Mouse (Mus musculus): Measurements from ENCODE around the gene Stk4. TPM values are rescaled to one million over a fixed set of nuclear protein-coding genes. Genes with fewer than 3 reads are reported as not detected.
A peak's percentile ranks its signal among the peaks of the same experiment; 100 is the strongest.

The Stk4 gene
- polyA plus RNA-seq (2014; fragmentation: Nextera tagmentation; extraction: Ambion mirVana), result 26.5 and 31.4 TPM in 2 replicates

- peak within 1 kb of the TSS; percentile 70 for H3K27ac ChIP-seq (replicated peaks; ENCODE audit: low read depth, low read length)
- H3K9me3 ChIP-seq (replicated peaks; ENCODE audit: control insufficient read depth, low read length), result no peaks in the 10 kb centered on the region
- H3K4me3 ChIP-seq (ENCODE audit: low read depth, low read length), result peak within 1 kb of the TSS; percentile 92
- no peak; the same call in 1 of the 2 replicates for ATAC-seq (replicated peaks; ENCODE audit: insufficient number of reproducible peaks, low FRiP score, low TSS enrichment, low read depth)
- peak within 1 kb of the TSS; percentile 84 for H3K9ac ChIP-seq (replicated peaks; ENCODE audit: low read length)
- no peaks in the 10 kb centered on the region; the same call in 1 of the 2 replicates for H3K4me1 ChIP-seq (ENCODE audit: control insufficient read depth, insufficient read depth, low read length)
- under 1% methylated on average over 45 of the region's 45 CpGs for WGBS
- peak within 1 kb of the TSS; percentile 75 for H3K4me2 ChIP-seq (ENCODE audit: low read depth, low read length)
- DNase-seq (ENCODE audit: low spot score), result peak; percentile 54
- H3K27me3 ChIP-seq (ENCODE audit: control insufficient read depth, insufficient read depth, low read length), result no peaks in the 10 kb centered on the region
- no peaks in the 10 kb centered on the region for H3K36me3 ChIP-seq (replicated peaks; ENCODE audit: control insufficient read depth, insufficient read depth, low read depth, low read length)
Observed at GRCm38 (mm10) chr2:164070142-164070764, at the start of gene Stk4. TSS of gene Stk4 (plus strand) at chr2:164070322.

- Histone ChIP-seq H3K4me3 (ENCODE audit: low read depth, low read length) (no peak overlapping the region), H3K27me3 (ENCODE audit: control insufficient read depth, insufficient read depth, low read length) (no peaks in the 10 kb centered on the region), H3K27ac (replicated peaks; ENCODE audit: low read depth, low read length) (no peak overlapping the region), H3K4me2 (ENCODE audit: low read depth, low read length) (no peak overlapping the region), H3K36me3 (replicated peaks; ENCODE audit: control insufficient read depth, insufficient read depth, low read depth, low read length) (peaks cover 2% of the 10 kb centered on the region; the same call in 1 of the 2 replicates), H3K4me1 (ENCODE audit: control insufficient read depth, insufficient read depth, low read length) (no peaks in the 10 kb centered on the region), H3K9me3 (replicated peaks; ENCODE audit: control insufficient read depth, low read length) (no peaks in the 10 kb centered on the region), H3K9ac (replicated peaks; ENCODE audit: low read length) (no peak overlapping the region)
- WGBS, result 60% methylated on average over 2 of the region's 2 CpGs
- DNase-seq (ENCODE audit: low spot score) (no peak), ATAC-seq (replicated peaks; ENCODE audit: insufficient number of reproducible peaks, low FRiP score, low TSS enrichment, low read depth) (no peak)
Observed at GRCm38 (mm10) chr2:164022104-164022503, 48.0 kb upstream of the Stk4 start.

GRCm38 (mm10) chr2:164025150-164025549 lies 45.0 kb upstream of the Stk4 start, which contains the start of gene Pabpc1l:
TSS of gene Pabpc1l (plus strand) at chr2:164025450.
- no peak for ATAC-seq (replicated peaks; ENCODE audit: insufficient number of reproducible peaks, low FRiP score, low TSS enrichment, low read depth)
- Histone ChIP-seq H3K9ac (replicated peaks; ENCODE audit: low read length) (no peak within 1 kb of the TSS), H3K9me3 (replicated peaks; ENCODE audit: control insufficient read depth, low read length) (no peaks in the 10 kb centered on the region), H3K27me3 (ENCODE audit: control insufficient read depth, insufficient read depth, low read length) (no peaks in the 10 kb centered on the region), H3K4me1 (ENCODE audit: control insufficient read depth, insufficient read depth, low read length) (no peaks in the 10 kb centered on the region), H3K27ac (replicated peaks; ENCODE audit: low read depth, low read length) (no peak within 1 kb of the TSS), H3K4me3 (ENCODE audit: low read depth, low read length) (no peak within 1 kb of the TSS), H3K4me2 (ENCODE audit: low read depth, low read length) (no peak within 1 kb of the TSS), H3K36me3 (replicated peaks; ENCODE audit: control insufficient read depth, insufficient read depth, low read depth, low read length) (no peaks in the 10 kb centered on the region)
- WGBS, result 82% methylated on average over 16 of the region's 16 CpGs
- DNase-seq (ENCODE audit: low spot score), result no peak

GRCm38 (mm10) chr2:164031147-164031546 lies 39.0 kb upstream of the Stk4 start:
- WGBS, result 70% methylated on average over 10 of the region's 10 CpGs
- Histone ChIP-seq H3K4me3 (ENCODE audit: low read depth, low read length) (no peak overlapping the region), H3K27me3 (ENCODE audit: control insufficient read depth, insufficient read depth, low read length) (no peaks in the 10 kb centered on the region), H3K27ac (replicated peaks; ENCODE audit: low read depth, low read length) (no peak overlapping the region), H3K4me1 (ENCODE audit: control insufficient read depth, insufficient read depth, low read length) (no peaks in the 10 kb centered on the region), H3K9me3 (replicated peaks; ENCODE audit: control insufficient read depth, low read length) (no peaks in the 10 kb centered on the region), H3K4me2 (ENCODE audit: low read depth, low read length) (no peak overlapping the region), H3K9ac (replicated peaks; ENCODE audit: low read length) (no peak overlapping the region), H3K36me3 (replicated peaks; ENCODE audit: control insufficient read depth, insufficient read depth, low read depth, low read length) (no peaks in the 10 kb centered on the region)
- DNase-seq (ENCODE audit: low spot score) (no peak), ATAC-seq (replicated peaks; ENCODE audit: insufficient number of reproducible peaks, low FRiP score, low TSS enrichment, low read depth) (no peak)

- Histone ChIP-seq H3K36me3 (replicated peaks; ENCODE audit: control insufficient read depth, insufficient read depth, low read depth, low read length) (no peaks in the 10 kb centered on the region), H3K4me2 (ENCODE audit: low read depth, low read length) (no peak overlapping the region), H3K4me1 (ENCODE audit: control insufficient read depth, insufficient read depth, low read length) (no peaks in the 10 kb centered on the region), H3K4me3 (ENCODE audit: low read depth, low read length) (no peak overlapping the region), H3K9me3 (replicated peaks; ENCODE audit: control insufficient read depth, low read length) (no peaks in the 10 kb centered on the region), H3K27ac (replicated peaks; ENCODE audit: low read depth, low read length) (no peak overlapping the region), H3K9ac (replicated peaks; ENCODE audit: low read length) (no peak overlapping the region), H3K27me3 (ENCODE audit: control insufficient read depth, insufficient read depth, low read length) (no peaks in the 10 kb centered on the region)
- DNase-seq (ENCODE audit: low spot score) (no peak), ATAC-seq (replicated peaks; ENCODE audit: insufficient number of reproducible peaks, low FRiP score, low TSS enrichment, low read depth) (no peak)
- 88% methylated on average over 3 of the region's 3 CpGs for whole genome bisulfite sequencing
Observed at GRCm38 (mm10) chr2:164032973-164033372, 37.1 kb upstream of the Stk4 start.

- no peak overlapping the region for H3K4me3 ChIP-seq (ENCODE audit: low read depth, low read length)
- no peaks in the 10 kb centered on the region for H3K9me3 ChIP-seq (replicated peaks; ENCODE audit: control insufficient read depth, low read length)
- no peaks in the 10 kb centered on the region for H3K36me3 ChIP-seq (replicated peaks; ENCODE audit: control insufficient read depth, insufficient read depth, low read depth, low read length)
- DNase-seq (ENCODE audit: low spot score) (peak; percentile 17), ATAC-seq (replicated peaks; ENCODE audit: insufficient number of reproducible peaks, low FRiP score, low TSS enrichment, low read depth) (peak; percentile 77)
- no peaks in the 10 kb centered on the region for H3K4me1 ChIP-seq (ENCODE audit: control insufficient read depth, insufficient read depth, low read length)
- H3K4me2 ChIP-seq (ENCODE audit: low read depth, low read length), result no peak overlapping the region
- 52% methylated on average over 10 of the region's 10 CpGs for WGBS
- H3K27ac ChIP-seq (replicated peaks; ENCODE audit: low read depth, low read length), result no peak overlapping the region
- no peak overlapping the region for H3K9ac ChIP-seq (replicated peaks; ENCODE audit: low read length)
- H3K27me3 ChIP-seq (ENCODE audit: control insufficient read depth, insufficient read depth, low read length), result no peaks in the 10 kb centered on the region
Observed at GRCm38 (mm10) chr2:164036520-164037019, 33.6 kb upstream of the Stk4 start.

GRCm38 (mm10) chr2:164038407-164039028 lies 31.6 kb upstream of the Stk4 start:
- Histone ChIP-seq H3K27me3 (ENCODE audit: control insufficient read depth, insufficient read depth, low read length) (no peaks in the 10 kb centered on the region), H3K4me1 (ENCODE audit: control insufficient read depth, insufficient read depth, low read length) (no peaks in the 10 kb centered on the region), H3K9ac (replicated peaks; ENCODE audit: low read length) (no peak overlapping the region), H3K4me3 (ENCODE audit: low read depth, low read length) (no peak overlapping the region), H3K36me3 (replicated peaks; ENCODE audit: control insufficient read depth, insufficient read depth, low read depth, low read length) (no peaks in the 10 kb centered on the region), H3K4me2 (ENCODE audit: low read depth, low read length) (no peak overlapping the region), H3K9me3 (replicated peaks; ENCODE audit: control insufficient read depth, low read length) (no peaks in the 10 kb centered on the region), H3K27ac (replicated peaks; ENCODE audit: low read depth, low read length) (no peak overlapping the region)
- DNase-seq (ENCODE audit: low spot score), result no peak
- peak; percentile 45 for ATAC-seq (replicated peaks; ENCODE audit: insufficient number of reproducible peaks, low FRiP score, low TSS enrichment, low read depth)
- 93% methylated on average over 1 of the region's 1 CpGs for WGBS

- no peak for ATAC-seq (replicated peaks; ENCODE audit: insufficient number of reproducible peaks, low FRiP score, low TSS enrichment, low read depth)
- 89% methylated on average over 6 of the region's 6 CpGs for WGBS
Observed at GRCm38 (mm10) chr2:164040949-164041348, 29.2 kb upstream of the Stk4 start.

More at GRCm38 (mm10) chr2:164040949-164041348, 29.2 kb upstream of the Stk4 start:
- H3K9me3 ChIP-seq (replicated peaks; ENCODE audit: control insufficient read depth, low read length), result no peaks in the 10 kb centered on the region
- H3K27ac ChIP-seq (replicated peaks; ENCODE audit: low read depth, low read length), result no peak overlapping the region
- H3K9ac ChIP-seq (replicated peaks; ENCODE audit: low read length), result no peak overlapping the region
- H3K4me1 ChIP-seq (ENCODE audit: control insufficient read depth, insufficient read depth, low read length), result no peaks in the 10 kb centered on the region
- H3K4me3 ChIP-seq (ENCODE audit: low read depth, low read length), result no peak overlapping the region
- H3K36me3 ChIP-seq (replicated peaks; ENCODE audit: control insufficient read depth, insufficient read depth, low read depth, low read length), result no peaks in the 10 kb centered on the region
- no peak for DNase-seq (ENCODE audit: low spot score)
- no peak overlapping the region for H3K4me2 ChIP-seq (ENCODE audit: low read depth, low read length)
- H3K27me3 ChIP-seq (ENCODE audit: control insufficient read depth, insufficient read depth, low read length), result no peaks in the 10 kb centered on the region

Measured in embryonic facial prominence, embryonic 11.5 days (tissue).